Mouse (Mus musculus) c-Kit-positive CD71-negative TER-119-negative erythroid progenitor cells, embryonic 14.5 days (primary cell): ENCODE results near the gene Tor1a.
"Not testable (repeated sequence)": the region's sequence is repeated elsewhere in the genome, so short reads cannot be mapped to it uniquely, and the experiment has no call there.

Source experiments
- DNase-seq: peaks from one replicate; pipeline ENCODE4 v3.0.0-alpha.2; 2013; ENCODE audit warnings: low read depth

Tor1a gene

GRCm38 (mm10) chr2:30954797-30955196, 12.9 kb downstream of the Tor1a start:
- DNase-seq = no peak

GRCm38 (mm10) chr2:30952824-30953490, 14.8 kb downstream of the Tor1a start, which contains the start of gene Tor1b:
Gene Tor1b, plus strand, starts transcription at chr2:30952959.
- peak; percentile 90 for DNase-seq

- DNase-seq = no peak
Measured at GRCm38 (mm10) chr2:30952457-30952823, 15.3 kb downstream of the Tor1a start.

- no peak for DNase-seq
Measured at GRCm38 (mm10) chr2:30942603-30943011, 25.1 kb downstream of the Tor1a start.

GRCm38 (mm10) chr2:30942116-30942515, 25.6 kb downstream of the Tor1a start:
- not testable (repeated sequence) for DNase-seq

- DNase-seq = no peak
Measured at GRCm38 (mm10) chr2:30941586-30941985, 26.1 kb downstream of the Tor1a start.

- DNase-seq = no peak
Measured at GRCm38 (mm10) chr2:30938574-30938991, 29.1 kb downstream of the Tor1a start.

GRCm38 (mm10) chr2:30937731-30938130, 30.0 kb downstream of the Tor1a start:
- DNase-seq = no peak

GRCm38 (mm10) chr2:30936808-30937207, 30.9 kb downstream of the Tor1a start:
- no peak for DNase-seq

GRCm38 (mm10) chr2:30933917-30934450, 33.7 kb downstream of the Tor1a start:
- DNase-seq = no peak

GRCm38 (mm10) chr2:30933032-30933431, 34.7 kb downstream of the Tor1a start:
- no peak for DNase-seq

- DNase-seq = no peak
Measured at GRCm38 (mm10) chr2:30931922-30932321, 35.8 kb downstream of the Tor1a start.

GRCm38 (mm10) chr2:30930846-30931245, 36.9 kb downstream of the Tor1a start:
- not testable (repeated sequence) for DNase-seq

- DNase-seq = no peak
Measured at GRCm38 (mm10) chr2:30929483-30930045, 38.2 kb downstream of the Tor1a start, which contains the start of gene Ptges. Gene Ptges, minus strand, starts transcription at chr2:30929863.

GRCm38 (mm10) chr2:30928893-30929482, 38.7 kb downstream of the Tor1a start:
- no peak for DNase-seq

GRCm38 (mm10) chr2:30927844-30928628, 39.7 kb downstream of the Tor1a start:
- DNase-seq = no peak

GRCm38 (mm10) chr2:30927151-30927781, 40.5 kb downstream of the Tor1a start:
- no peak for DNase-seq

GRCm38 (mm10) chr2:30926381-30926780, 41.4 kb downstream of the Tor1a start:
- DNase-seq = no peak

- DNase-seq = no peak
Measured at GRCm38 (mm10) chr2:30925181-30925580, 42.6 kb downstream of the Tor1a start.

- no peak for DNase-seq
Measured at GRCm38 (mm10) chr2:30923099-30923498, 44.6 kb downstream of the Tor1a start.

- no peak for DNase-seq
Measured at GRCm38 (mm10) chr2:30920216-30920615, 47.5 kb downstream of the Tor1a start.
